Mouse (Mus musculus) stomach, postnatal 0 days (tissue): ENCODE measurements around the gene Tpbg. TPM values are rescaled to one million over a fixed set of nuclear protein-coding genes. Genes with fewer than 3 reads are reported as not detected.
A peak's percentile ranks its signal among the peaks of the same experiment; 100 is the strongest.

Experiments
- ATAC-seq: fragments of 200-750 bp; cut with Nextera tagmentation; 2 replicates; pipeline ENCODE4 v1.8.0; 2017; ENCODE audit not compliant: low FRiP score, low TSS enrichment
- DNase-seq: peaks from one replicate; pipeline ENCODE4 v3.0.0-alpha.2; 2016; ENCODE audit warnings: low spot score
- H3K27ac ChIP-seq: fragments of 300-500 bp; sonication (generic); replicated peaks from 2 replicates; pipeline ENCODE4 v1.5.1; 2014; ENCODE audit warnings: mild to moderate bottlenecking, control low read depth
- H3K27me3 ChIP-seq: fragments of 300-500 bp; sonication (generic); 2 replicates; pipeline ENCODE4 v1.6.1; 2014; ENCODE audit warnings: low read length; ENCODE audit not compliant: control insufficient read depth, insufficient read depth
- H3K36me3 ChIP-seq: fragments of 300-500 bp; sonication (generic); 2 replicates; pipeline ENCODE4 v1.6.1; 2014; ENCODE audit warnings: low read length, mixed read lengths; ENCODE audit not compliant: control insufficient read depth, insufficient read depth
- H3K4me1 ChIP-seq: fragments of 300-500 bp; sonication (generic); replicated peaks from 2 replicates; pipeline ENCODE4 v1.6.1; 2014; ENCODE audit warnings: antibody characterized with exemption; ENCODE audit not compliant: control insufficient read depth, insufficient read depth
- H3K4me2 ChIP-seq: fragments of 300-500 bp; sonication (generic); replicated peaks from 2 replicates; pipeline ENCODE4 v1.6.1; 2014; ENCODE audit warnings: low read depth, mild to moderate bottlenecking, control low read depth, moderate library complexity
- H3K4me3 ChIP-seq: fragments of 300-500 bp; sonication (generic); 2 replicates; pipeline ENCODE4 v1.5.1; 2014; ENCODE audit warnings: low read depth, low read length, control low read depth
- H3K9ac ChIP-seq: fragments of 300-500 bp; sonication (generic); 2 replicates; pipeline ENCODE4 v1.6.1; 2014; ENCODE audit warnings: mild to moderate bottlenecking, low read length, control low read depth, mixed read lengths
- H3K9me3 ChIP-seq: fragments of 300-500 bp; sonication (generic); 2 replicates; pipeline ENCODE4 v1.6.1; 2016; ENCODE audit warnings: low read length; ENCODE audit not compliant: control insufficient read depth
- CTCF ChIP-seq: IDR thresholded peaks from 2 replicates; pipeline ENCODE4 v1.5.1; 2016; ENCODE audit warnings: antibody characterized with exemption, low read depth, mild to moderate bottlenecking, moderate library complexity
- EP300 ChIP-seq: optimal IDR thresholded peaks from 2 replicates; pipeline ENCODE3; 2016; ENCODE audit warnings: antibody characterized with exemption
- WGBS: fragments of 180-500 bp; shearing (Covaris S2); extraction: QIAGEN DNeasy Blood & Tissue Kit; methylation state at CpG from one replicate; pipeline ENCODE4 v1.1.7; 2014; 5-methylcytosine and 5-hydroxymethylcytosine counted together
- polyA plus RNA-seq: library from polyadenylated mRNA; unstranded; fragments of >200 nt; fragmentation: Nextera tagmentation; extraction: Ambion mirVana; gene quantifications from 2 replicates; pipeline ENCODE4 v1.2.1, GENCODE M21; 2015

The Tpbg gene
- polyA plus RNA-seq, 1 experiment from 2014 or later = 3.8 TPM

GRCm38 (mm10) chr9:85835521-85836425, 6.4 kb upstream of the Tpbg start:
- Histone ChIP-seq H3K4me1 (no peaks in the 10 kb centered on the region), H3K27me3 (no peaks in the 10 kb centered on the region), H3K36me3 (no peaks in the 10 kb centered on the region), H3K9me3 (no peaks in the 10 kb centered on the region), H3K4me2 (no peak overlapping the region), H3K27ac (no peak overlapping the region), H3K9ac (no peak overlapping the region), H3K4me3 (no peak overlapping the region)
- TF ChIP-seq EP300 (no peak), CTCF (no peak)
- DNase-seq (no peak), ATAC-seq (no peak)
- 78% methylated on average over 17 of the region's 17 CpGs for WGBS

GRCm38 (mm10) chr9:85839626-85840025, 2.6 kb upstream of the Tpbg start:
- no peak for ATAC-seq
- Histone ChIP-seq H3K9me3 (no peaks in the 10 kb centered on the region), H3K27me3 (no peaks in the 10 kb centered on the region), H3K4me1 (no peaks in the 10 kb centered on the region), H3K4me2 (no peak overlapping the region), H3K9ac (no peak overlapping the region), H3K4me3 (no peak overlapping the region), H3K36me3 (no peaks in the 10 kb centered on the region), H3K27ac (no peak overlapping the region)
- 27% methylated on average over 3 of the region's 3 CpGs for WGBS
- TF ChIP-seq EP300 (no peak), CTCF (no peak)
- DNase-seq = no peak

- Histone ChIP-seq H3K9me3 (no peaks in the 10 kb centered on the region), H3K27me3 (no peaks in the 10 kb centered on the region), H3K9ac (no peak overlapping the region; the same call in 1 of the 2 replicates), H3K36me3 (no peaks in the 10 kb centered on the region), H3K4me3 (peak overlapping the region; percentile 65), H3K4me2 (peak overlapping the region; percentile 98), H3K27ac (no peak overlapping the region; the same call in 1 of the 2 replicates), H3K4me1 (no peaks in the 10 kb centered on the region)
- DNase-seq (peak; percentile 62), ATAC-seq (0 out of 2 replicates have a peak, but pooled peaks have one; percentile 53)
- WGBS = 0% methylated on average over 16 of the region's 16 CpGs
- TF ChIP-seq CTCF = peak; percentile 25
- no peak for TF ChIP-seq EP300
Measured at GRCm38 (mm10) chr9:85841891-85842290, 289 bp upstream of the Tpbg start.

- no peaks in the 10 kb centered on the region for H3K36me3 ChIP-seq
- peak overlapping the region; percentile 65 for H3K4me3 ChIP-seq
- H3K9ac ChIP-seq = peak overlapping the region; percentile 69
- DNase-seq (peak; percentile 47), ATAC-seq (peak; percentile 60)
- H3K27me3 ChIP-seq = no peaks in the 10 kb centered on the region
- H3K27ac ChIP-seq = peak overlapping the region; percentile 45; the same call in 1 of the 2 replicates
- H3K4me2 ChIP-seq = peak overlapping the region; percentile 98
- TF ChIP-seq CTCF = no peak
- TF ChIP-seq EP300 = no peak
- WGBS = under 1% methylated on average over 51 of the region's 65 CpGs
- no peaks in the 10 kb centered on the region for H3K4me1 ChIP-seq
- H3K9me3 ChIP-seq = no peaks in the 10 kb centered on the region
Measured at GRCm38 (mm10) chr9:85843031-85843890, 1.1 kb downstream of the Tpbg start.

GRCm38 (mm10) chr9:85843891-85844646, 1.9 kb downstream of the Tpbg start:
- Histone ChIP-seq H3K27me3 (no peaks in the 10 kb centered on the region), H3K36me3 (no peaks in the 10 kb centered on the region), H3K27ac (no peak overlapping the region), H3K4me1 (no peaks in the 10 kb centered on the region), H3K4me2 (peak overlapping the region; percentile 98), H3K4me3 (peak overlapping the region; percentile 65), H3K9ac (peak overlapping the region; percentile 69), H3K9me3 (no peaks in the 10 kb centered on the region)
- DNase-seq = peak; percentile 23
- peak; percentile 45 for ATAC-seq
- TF ChIP-seq CTCF (no peak), EP300 (no peak)
- WGBS = 6% methylated on average over 73 of the region's 80 CpGs
